Mouse (Mus musculus) limb, embryonic 11.5 days (tissue): ENCODE data around the gene Pcca. TPM values are rescaled to one million over a fixed set of nuclear protein-coding genes. Genes with fewer than 3 reads are reported as not detected.
A peak's percentile ranks its signal among the peaks of the same experiment; 100 is the strongest.

ENCODE experiments used
- ATAC-seq: fragments of 200-750 bp; cut with Nextera tagmentation; 2 replicates; pipeline ENCODE4 v1.8.0; 2017; ENCODE audit warnings: low read depth; ENCODE audit not compliant: insufficient number of reproducible peaks, low FRiP score, low TSS enrichment
- DNase-seq: peaks from one replicate; pipeline ENCODE4 v3.0.0-alpha.2; 2015; ENCODE audit warnings: low spot score
- H3K27ac ChIP-seq: fragments of 300-500 bp; sonication (generic); replicated peaks from 2 replicates; pipeline ENCODE4 v1.5.1; 2014; ENCODE audit warnings: low read depth, mild to moderate bottlenecking, low read length
- H3K27me3 ChIP-seq: fragments of 300-500 bp; sonication (generic); 2 replicates; pipeline ENCODE4 v1.6.1; 2014; ENCODE audit warnings: mild to moderate bottlenecking, low read length, mixed read lengths; ENCODE audit not compliant: control insufficient read depth, insufficient read depth
- H3K36me3 ChIP-seq: fragments of 300-500 bp; sonication (generic); 2 replicates; pipeline ENCODE4 v1.6.1; 2014; ENCODE audit warnings: mild to moderate bottlenecking, low read length, moderate library complexity, mixed read lengths; ENCODE audit not compliant: control insufficient read depth, insufficient read depth
- H3K4me1 ChIP-seq: fragments of 300-500 bp; sonication (generic); 2 replicates; pipeline ENCODE4 v1.6.1; 2014; ENCODE audit warnings: low read length, mixed read lengths; ENCODE audit not compliant: control insufficient read depth, insufficient read depth
- H3K4me2 ChIP-seq: fragments of 300-500 bp; sonication (generic); 2 replicates; pipeline ENCODE4 v1.6.1; 2014; ENCODE audit warnings: low read depth, mild to moderate bottlenecking, moderate library complexity; ENCODE audit not compliant: severe bottlenecking
- H3K4me3 ChIP-seq: fragments of 300-500 bp; sonication (generic); 2 replicates; pipeline ENCODE4 v1.5.1; 2014; ENCODE audit warnings: low read depth, low read length
- H3K9ac ChIP-seq: fragments of 300-500 bp; sonication (generic); 2 replicates; pipeline ENCODE4 v1.6.1; 2014; ENCODE audit warnings: mild to moderate bottlenecking, low read length
- H3K9me3 ChIP-seq: fragments of 300-500 bp; sonication (generic); 2 replicates; pipeline ENCODE4 v1.6.1; 2016; ENCODE audit warnings: low read length; ENCODE audit not compliant: control insufficient read depth
- WGBS: fragments of 180-500 bp; shearing (Covaris S2); extraction: QIAGEN DNeasy Blood & Tissue Kit; methylation state at CpG from one replicate; pipeline ENCODE4 v1.1.7; 2014; 5-methylcytosine and 5-hydroxymethylcytosine counted together
- polyA plus RNA-seq: library from polyadenylated mRNA; unstranded; fragments of >200 nt; fragmentation: Nextera tagmentation; extraction: Ambion mirVana; gene quantifications from 2 replicates; pipeline ENCODE4 v1.2.1, GENCODE M21; 2014

The Pcca gene
- polyA plus RNA-seq, 1 experiment from 2014 or later, result 36.4 TPM

DNA sequence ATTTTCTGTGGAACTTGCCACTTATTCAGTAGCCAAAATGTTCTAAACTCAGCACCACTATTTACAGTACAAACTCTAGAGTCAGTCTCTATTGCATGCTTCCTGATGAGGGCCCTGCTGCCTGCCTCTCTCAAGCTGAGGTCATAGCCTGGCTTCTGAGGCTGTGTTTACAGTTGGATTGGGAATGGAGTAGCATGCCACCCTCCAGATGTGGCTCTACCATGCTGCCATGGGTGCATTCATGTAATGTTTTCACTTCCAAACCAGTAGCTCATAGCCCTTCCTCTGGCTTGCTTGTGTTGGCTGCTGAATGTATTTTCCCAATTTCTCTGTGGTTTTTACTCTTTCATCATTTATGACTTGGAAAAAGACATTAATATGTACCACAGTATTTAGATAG, 181.9 kb downstream of the Pcca start:
- ATAC-seq, result no peak
- no peak overlapping the region for H3K4me3 ChIP-seq

DNA sequence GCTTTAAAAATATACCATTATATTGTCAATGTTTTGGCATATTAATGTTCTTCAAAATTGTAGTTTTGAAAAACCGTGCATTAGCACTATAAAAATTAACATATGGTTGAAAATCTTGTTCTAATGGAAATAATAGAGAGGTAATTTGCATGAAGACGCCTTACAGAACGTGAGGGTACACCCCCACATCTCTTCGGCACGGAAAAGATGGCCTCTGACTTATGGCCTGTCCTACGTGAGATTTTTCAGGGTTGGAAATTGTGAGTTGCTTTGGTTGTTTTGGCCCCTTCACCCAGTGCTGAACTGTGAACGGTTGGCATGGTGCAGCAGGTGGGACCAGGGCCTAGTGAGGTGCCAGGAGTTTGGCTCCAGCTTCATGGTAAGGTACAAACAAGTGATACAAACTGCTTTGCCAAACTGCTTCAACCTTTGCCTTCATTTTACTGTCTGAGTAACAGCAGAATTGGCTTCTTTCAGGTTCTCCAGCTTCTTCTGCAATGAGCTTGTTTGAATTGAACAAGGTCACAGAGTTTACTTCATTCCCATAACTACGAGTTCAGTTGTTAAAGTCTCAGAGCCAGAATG, 185.5 kb downstream of the Pcca start:
- H3K27ac ChIP-seq, result no peak overlapping the region
- ATAC-seq, result no peak
- H3K36me3 ChIP-seq, result no peaks in the 10 kb centered on the region
- H3K9me3 ChIP-seq, result no peaks in the 10 kb centered on the region
- H3K9ac ChIP-seq, result no peak overlapping the region
- no peaks in the 10 kb centered on the region for H3K4me1 ChIP-seq
- DNase-seq, result no peak
- no peak overlapping the region for H3K4me3 ChIP-seq
- H3K27me3 ChIP-seq, result no peaks in the 10 kb centered on the region
- WGBS, result 88% methylated on average over 8 of the region's 8 CpGs
- no peak overlapping the region for H3K4me2 ChIP-seq

More for the DNA sequence above, 181.9 kb downstream of the Pcca start:
- Histone ChIP-seq H3K9me3 (no peaks in the 10 kb centered on the region), H3K9ac (no peak overlapping the region), H3K36me3 (no peaks in the 10 kb centered on the region), H3K27me3 (no peaks in the 10 kb centered on the region), H3K4me1 (no peaks in the 10 kb centered on the region), H3K27ac (no peak overlapping the region), H3K4me2 (no peak overlapping the region)
- DNase-seq, result no peak

DNA sequence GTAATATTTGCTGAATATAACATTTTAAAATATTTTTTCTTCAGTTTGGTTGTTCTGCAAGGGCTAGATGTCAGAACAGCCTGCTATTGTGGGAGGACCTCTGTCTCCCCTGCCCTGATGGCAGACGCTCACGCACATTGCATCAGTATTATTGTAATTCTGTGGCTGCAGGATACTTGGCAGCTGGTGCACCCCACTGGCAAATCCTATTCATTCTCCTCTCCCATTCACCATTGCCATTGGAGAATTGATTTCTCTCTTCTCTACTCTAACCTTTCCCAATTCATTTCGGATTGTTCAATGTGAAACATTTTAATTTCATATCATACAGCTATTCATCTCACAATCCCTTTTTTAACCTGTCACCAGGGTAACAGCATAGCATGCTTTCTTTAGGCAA, 186.9 kb downstream of the Pcca start:
- H3K4me2 ChIP-seq, result no peak overlapping the region
- H3K27me3 ChIP-seq, result no peaks in the 10 kb centered on the region
- no peaks in the 10 kb centered on the region for H3K9me3 ChIP-seq
- ATAC-seq (no peak), DNase-seq (no peak)
- H3K36me3 ChIP-seq, result no peaks in the 10 kb centered on the region
- 65% methylated on average over 3 of the region's 3 CpGs for WGBS
- H3K4me1 ChIP-seq, result no peaks in the 10 kb centered on the region
- no peak overlapping the region for H3K9ac ChIP-seq
- H3K27ac ChIP-seq, result no peak overlapping the region
- no peak overlapping the region for H3K4me3 ChIP-seq

DNA sequence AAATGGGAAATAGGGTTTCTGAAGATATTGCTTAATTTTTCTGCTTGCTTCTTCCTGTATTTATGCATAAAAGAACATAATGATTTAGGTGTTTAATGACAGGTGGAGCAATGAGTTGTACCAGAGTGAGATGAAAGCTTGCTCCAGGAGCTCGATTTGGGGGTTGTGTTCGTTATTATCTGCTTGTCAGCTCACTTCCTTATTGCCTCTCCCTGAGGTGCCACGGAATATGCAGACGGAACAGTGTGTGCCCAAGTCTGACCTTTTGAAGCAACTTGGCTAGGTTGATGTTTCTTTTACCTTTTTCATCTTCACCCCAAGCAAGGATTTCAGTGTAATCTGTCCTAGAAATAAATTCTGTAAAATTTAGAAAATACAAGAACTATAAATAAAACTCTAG, 187.6 kb downstream of the Pcca start:
- H3K9me3 ChIP-seq, result no peaks in the 10 kb centered on the region
- DNase-seq (no peak), ATAC-seq (no peak)
- 11% methylated on average over 4 of the region's 4 CpGs for WGBS
- no peaks in the 10 kb centered on the region for H3K27me3 ChIP-seq
- no peak overlapping the region for H3K4me3 ChIP-seq
- no peak overlapping the region for H3K4me2 ChIP-seq
- no peak overlapping the region for H3K9ac ChIP-seq
- no peaks in the 10 kb centered on the region for H3K4me1 ChIP-seq
- H3K27ac ChIP-seq, result no peak overlapping the region
- H3K36me3 ChIP-seq, result no peaks in the 10 kb centered on the region

DNA sequence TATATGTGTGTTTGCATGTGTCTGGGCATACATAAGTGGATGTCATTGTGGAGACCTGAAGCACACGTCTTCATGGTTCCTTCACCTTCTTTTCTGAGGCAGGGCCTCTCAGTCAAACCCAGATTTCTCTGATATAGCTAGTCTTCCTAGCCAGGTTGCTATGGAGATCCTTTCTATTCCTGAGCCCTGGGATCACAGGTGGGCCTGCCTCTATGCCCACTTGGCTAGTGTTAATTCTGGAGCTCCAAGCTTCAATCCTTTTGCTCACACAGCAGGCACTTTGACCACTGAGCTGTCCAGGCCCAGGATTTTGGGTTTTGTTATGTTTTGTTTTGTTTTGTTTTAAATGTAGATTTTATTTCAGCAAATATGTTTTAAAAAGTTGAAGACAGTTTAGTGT, 192.3 kb downstream of the Pcca start:
- Histone ChIP-seq H3K4me3 (no peak overlapping the region), H3K4me2 (no peak overlapping the region), H3K9ac (no peak overlapping the region), H3K27ac (no peak overlapping the region), H3K36me3 (no peaks in the 10 kb centered on the region), H3K9me3 (no peaks in the 10 kb centered on the region), H3K4me1 (no peaks in the 10 kb centered on the region), H3K27me3 (no peaks in the 10 kb centered on the region)
- no peak for DNase-seq
- 89% methylated on average over 1 of the region's 1 CpGs for WGBS
- no peak for ATAC-seq

DNA sequence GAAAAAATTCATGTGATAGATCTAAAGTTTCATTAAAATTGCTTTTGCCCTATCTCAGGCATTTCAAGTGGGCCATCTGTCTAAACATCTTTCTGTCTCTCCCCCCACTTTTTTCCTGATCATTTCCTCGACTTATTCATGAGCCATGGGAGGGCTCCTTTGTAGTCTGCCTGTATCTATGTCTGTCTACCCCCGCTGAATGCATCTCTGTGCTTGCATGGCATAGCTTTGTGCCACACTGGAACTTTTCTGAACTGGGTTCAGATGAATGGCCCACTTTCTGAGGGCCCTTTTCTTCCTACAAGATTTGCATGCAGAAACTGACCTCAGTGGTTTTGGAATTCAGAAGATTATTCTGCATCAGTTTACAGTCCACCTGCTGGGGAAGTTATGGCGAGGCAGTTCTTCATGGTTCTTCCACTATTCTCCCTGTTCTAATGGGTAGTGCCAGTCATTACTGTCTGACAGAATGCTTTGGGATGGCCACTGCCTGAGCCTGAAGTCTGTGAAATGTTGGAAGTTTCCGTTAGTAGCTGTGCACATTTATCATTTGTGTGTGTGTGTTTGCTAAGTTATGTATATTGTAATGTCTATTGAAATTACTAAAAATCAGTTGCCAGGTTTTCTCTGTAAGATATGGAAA, 195.4 kb downstream of the Pcca start:
- no peak for ATAC-seq
- no peaks in the 10 kb centered on the region for H3K36me3 ChIP-seq
- no peak overlapping the region for H3K4me3 ChIP-seq
- H3K27ac ChIP-seq, result no peak overlapping the region
- peak; percentile 18 for DNase-seq
- no peaks in the 10 kb centered on the region for H3K9me3 ChIP-seq
- no peak overlapping the region for H3K4me2 ChIP-seq
- H3K4me1 ChIP-seq, result no peaks in the 10 kb centered on the region
- no peaks in the 10 kb centered on the region for H3K27me3 ChIP-seq
- no peak overlapping the region for H3K9ac ChIP-seq
- 84% methylated on average over 4 of the region's 4 CpGs for WGBS

DNA sequence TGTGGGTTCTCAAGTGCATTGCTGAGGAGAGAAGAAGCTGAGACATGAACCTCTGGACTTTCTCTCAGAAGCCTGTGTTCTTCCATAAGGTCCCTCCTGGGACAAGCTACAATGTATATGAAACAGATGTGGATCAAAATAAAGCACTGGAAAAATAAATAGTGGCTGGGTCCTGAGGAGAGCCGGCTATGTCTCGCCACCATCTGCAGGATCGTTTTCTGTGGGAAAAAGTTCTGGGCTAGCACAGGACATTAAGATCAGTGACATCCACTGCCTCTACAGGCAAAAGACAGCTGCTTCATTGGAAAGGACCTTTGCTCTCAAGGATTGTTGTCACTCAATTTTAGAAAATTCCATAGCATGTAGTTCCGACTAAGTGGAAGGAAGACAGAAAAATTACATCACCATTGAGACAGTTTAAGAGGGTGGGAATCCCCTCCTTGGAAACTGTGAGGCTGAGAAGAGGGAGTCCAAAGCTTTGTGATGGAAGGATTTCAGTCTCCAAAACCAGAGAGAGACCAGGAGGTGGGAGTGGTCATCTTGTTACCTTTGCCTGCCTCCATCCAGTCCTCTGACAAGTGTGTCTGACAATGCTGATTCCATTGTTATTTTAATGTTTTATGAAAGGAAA, 196.9 kb downstream of the Pcca start:
- Histone ChIP-seq H3K4me1 (no peaks in the 10 kb centered on the region), H3K4me3 (no peak overlapping the region), H3K36me3 (no peaks in the 10 kb centered on the region), H3K4me2 (no peak overlapping the region), H3K27ac (no peak overlapping the region), H3K27me3 (no peaks in the 10 kb centered on the region), H3K9ac (no peak overlapping the region), H3K9me3 (no peaks in the 10 kb centered on the region)
- 62% methylated on average over 4 of the region's 4 CpGs for WGBS
- ATAC-seq, result no peak
- no peak for DNase-seq

DNA sequence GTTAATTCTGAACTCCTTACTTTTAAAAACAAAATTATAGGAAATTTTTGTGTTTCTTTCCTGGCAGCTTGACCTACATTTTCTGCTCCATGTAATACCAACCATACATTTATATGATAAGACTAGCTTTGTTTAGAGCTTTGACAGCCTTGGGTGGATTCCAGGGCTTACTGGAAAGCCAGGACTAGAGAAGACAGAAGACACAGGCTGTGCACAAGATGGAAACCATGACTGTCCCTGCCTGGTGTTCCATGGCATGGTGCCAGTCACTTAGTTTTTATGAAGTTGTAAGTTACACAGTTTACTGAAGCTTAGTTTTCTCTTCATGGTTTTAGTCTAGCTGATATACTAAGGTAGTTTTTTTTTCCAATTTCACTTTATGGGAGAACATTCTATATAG, 202.7 kb downstream of the Pcca start:
- no peak overlapping the region for H3K4me3 ChIP-seq
- H3K27ac ChIP-seq, result no peak overlapping the region
- no peak overlapping the region for H3K4me2 ChIP-seq
- H3K4me1 ChIP-seq, result no peaks in the 10 kb centered on the region
- H3K36me3 ChIP-seq, result no peaks in the 10 kb centered on the region
- no peak for ATAC-seq
- H3K9me3 ChIP-seq, result no peaks in the 10 kb centered on the region
- no peaks in the 10 kb centered on the region for H3K27me3 ChIP-seq
- DNase-seq, result no peak
- H3K9ac ChIP-seq, result no peak overlapping the region
